Mouse (Mus musculus): Measurements from ENCODE around the gene Hist1h2bj. TPM values are rescaled to one million over a fixed set of nuclear protein-coding genes. Genes with fewer than 3 reads are reported as not detected.

The Hist1h2bj gene
- total RNA-seq, 1 experiment from 2014 or later: 7.1 TPM

- ATAC-seq (replicated peaks; ENCODE audit: insufficient number of reproducible peaks, low FRiP score, low TSS enrichment, poor library complexity, severe bottlenecking): no peak
These were observed 33.4 kb upstream of the Hist1h2bj start, which contains the start of gene Prss16 for GRCm38 (mm10) chr13:22009642-22010041. TSS of gene Prss16 (minus strand) at chr13:22009742.

- ATAC-seq (replicated peaks; ENCODE audit: insufficient number of reproducible peaks, low FRiP score, low TSS enrichment, poor library complexity, severe bottlenecking): no peak
These were observed 29.3 kb upstream of the Hist1h2bj start for GRCm38 (mm10) chr13:22013716-22014115.

GRCm38 (mm10) chr13:22014411-22014845 is 28.6 kb upstream of the Hist1h2bj start:
- ATAC-seq (replicated peaks; ENCODE audit: insufficient number of reproducible peaks, low FRiP score, low TSS enrichment, poor library complexity, severe bottlenecking): no peak

- ATAC-seq (replicated peaks; ENCODE audit: insufficient number of reproducible peaks, low FRiP score, low TSS enrichment, poor library complexity, severe bottlenecking): peak; percentile 84
These were observed 27.2 kb upstream of the Hist1h2bj start for GRCm38 (mm10) chr13:22015479-22016450.

GRCm38 (mm10) chr13:22019934-22020835 is 22.8 kb upstream of the Hist1h2bj start:
- ATAC-seq (replicated peaks; ENCODE audit: insufficient number of reproducible peaks, low FRiP score, low TSS enrichment, poor library complexity, severe bottlenecking): no peak

GRCm38 (mm10) chr13:22020901-22021339 is 22.1 kb upstream of the Hist1h2bj start:
- 0 out of 2 replicates have a peak, but pooled peaks have one; percentile 33 for ATAC-seq (replicated peaks; ENCODE audit: insufficient number of reproducible peaks, low FRiP score, low TSS enrichment, poor library complexity, severe bottlenecking)

- no peak for ATAC-seq (replicated peaks; ENCODE audit: insufficient number of reproducible peaks, low FRiP score, low TSS enrichment, poor library complexity, severe bottlenecking)
These were observed 21.4 kb upstream of the Hist1h2bj start for GRCm38 (mm10) chr13:22021581-22021980.

- peak; percentile 78 for ATAC-seq (replicated peaks; ENCODE audit: insufficient number of reproducible peaks, low FRiP score, low TSS enrichment, poor library complexity, severe bottlenecking)
These were observed 20.8 kb upstream of the Hist1h2bj start for GRCm38 (mm10) chr13:22022241-22022640.

- no peak; the same call in 1 of the 2 replicates for ATAC-seq (replicated peaks; ENCODE audit: insufficient number of reproducible peaks, low FRiP score, low TSS enrichment, poor library complexity, severe bottlenecking)
These were observed 16.7 kb upstream of the Hist1h2bj start for GRCm38 (mm10) chr13:22026058-22027031.

GRCm38 (mm10) chr13:22028673-22029460 is 14.1 kb upstream of the Hist1h2bj start:
- peak; percentile 89 for ATAC-seq (replicated peaks; ENCODE audit: insufficient number of reproducible peaks, low FRiP score, low TSS enrichment, poor library complexity, severe bottlenecking)

- no peak for ATAC-seq (replicated peaks; ENCODE audit: insufficient number of reproducible peaks, low FRiP score, low TSS enrichment, poor library complexity, severe bottlenecking)
These were observed 13.1 kb upstream of the Hist1h2bj start for GRCm38 (mm10) chr13:22029928-22030327.

- no peak for ATAC-seq (replicated peaks; ENCODE audit: insufficient number of reproducible peaks, low FRiP score, low TSS enrichment, poor library complexity, severe bottlenecking)
These were observed 12.5 kb upstream of the Hist1h2bj start for GRCm38 (mm10) chr13:22030493-22030892.

GRCm38 (mm10) chr13:22033741-22034442 is 9.1 kb upstream of the Hist1h2bj start:
- ATAC-seq (replicated peaks; ENCODE audit: insufficient number of reproducible peaks, low FRiP score, low TSS enrichment, poor library complexity, severe bottlenecking): no peak

- ATAC-seq (replicated peaks; ENCODE audit: insufficient number of reproducible peaks, low FRiP score, low TSS enrichment, poor library complexity, severe bottlenecking): no peak
These were observed 8.4 kb upstream of the Hist1h2bj start for GRCm38 (mm10) chr13:22034443-22035266.

- peak; percentile 99 for ATAC-seq (replicated peaks; ENCODE audit: insufficient number of reproducible peaks, low FRiP score, low TSS enrichment, poor library complexity, severe bottlenecking)
These were observed 7.5 kb upstream of the Hist1h2bj start, which contains the start of the genes Hist1h2ah and Hist1h2bk for GRCm38 (mm10) chr13:22035267-22036148. TSS of gene Hist1h2ah (minus strand) at chr13:22035568. TSS of gene Hist1h2bk (plus strand) at chr13:22035870.

Data from monocyte, adult 5-6 weeks (primary cell).